Mouse (Mus musculus): Measurements from ENCODE around the gene Cxcr4.
A peak's percentile ranks its signal among the peaks of the same experiment; 100 is the strongest.
"Not testable (repeated sequence)": the region's sequence is repeated elsewhere in the genome, so short reads cannot be mapped to it uniquely, and the experiment has no call there.

The Cxcr4 gene

DNA sequence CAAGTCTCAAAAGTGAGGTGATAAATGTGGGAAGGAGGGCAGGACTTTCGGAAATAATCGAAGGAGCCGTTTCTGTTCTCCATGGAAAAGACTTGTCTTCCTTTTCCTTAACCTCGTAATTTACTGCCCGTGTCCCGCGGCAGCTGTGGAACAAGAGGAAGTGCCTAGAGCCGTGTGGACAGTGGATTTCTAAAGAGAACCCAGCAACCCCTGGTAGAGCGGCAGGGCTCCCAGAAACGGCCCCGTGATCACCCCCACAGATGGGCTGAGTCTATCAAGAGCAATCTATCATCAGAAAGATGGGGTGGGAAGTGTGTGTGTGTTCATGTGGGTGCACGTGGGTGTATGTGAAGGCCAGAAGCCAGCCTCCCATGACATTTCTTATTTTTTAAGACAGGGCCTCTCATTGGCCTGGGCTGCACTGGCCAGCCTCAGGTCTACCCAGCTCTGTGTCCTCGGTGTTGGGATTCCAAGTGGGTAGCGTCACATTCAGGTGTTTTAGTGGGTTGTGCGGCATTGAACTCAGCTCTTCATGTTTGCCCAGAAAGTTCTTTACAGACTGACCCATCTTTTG is 5.2 kb upstream of the Cxcr4 start:
- DNase-seq: no peak

DNA sequence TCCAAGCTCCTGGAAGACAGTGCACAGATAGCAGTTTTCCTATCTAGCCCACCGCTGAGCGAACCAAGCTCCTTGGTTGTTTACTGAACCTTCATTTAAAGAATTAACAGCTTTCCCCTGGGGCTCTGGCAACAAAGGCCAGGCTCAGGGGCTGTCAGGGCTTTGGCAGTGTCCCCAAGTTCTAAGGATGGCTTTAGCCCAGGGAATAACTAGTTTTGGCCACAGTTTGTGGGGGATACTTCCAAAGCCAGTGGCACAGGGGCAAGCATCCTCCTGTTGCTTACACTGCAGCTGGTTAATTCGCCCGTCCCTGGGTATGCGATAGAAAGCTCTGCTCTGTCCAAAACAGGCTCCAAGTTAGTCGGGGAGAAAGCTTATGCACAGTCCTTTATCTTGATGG is 3.4 kb upstream of the Cxcr4 start:
- no peak for DNase-seq

- DNase-seq: no peak
These were observed 3.0 kb upstream of the Cxcr4 start for GRCm38 (mm10) chr1:128595105-128595420.

DNA sequence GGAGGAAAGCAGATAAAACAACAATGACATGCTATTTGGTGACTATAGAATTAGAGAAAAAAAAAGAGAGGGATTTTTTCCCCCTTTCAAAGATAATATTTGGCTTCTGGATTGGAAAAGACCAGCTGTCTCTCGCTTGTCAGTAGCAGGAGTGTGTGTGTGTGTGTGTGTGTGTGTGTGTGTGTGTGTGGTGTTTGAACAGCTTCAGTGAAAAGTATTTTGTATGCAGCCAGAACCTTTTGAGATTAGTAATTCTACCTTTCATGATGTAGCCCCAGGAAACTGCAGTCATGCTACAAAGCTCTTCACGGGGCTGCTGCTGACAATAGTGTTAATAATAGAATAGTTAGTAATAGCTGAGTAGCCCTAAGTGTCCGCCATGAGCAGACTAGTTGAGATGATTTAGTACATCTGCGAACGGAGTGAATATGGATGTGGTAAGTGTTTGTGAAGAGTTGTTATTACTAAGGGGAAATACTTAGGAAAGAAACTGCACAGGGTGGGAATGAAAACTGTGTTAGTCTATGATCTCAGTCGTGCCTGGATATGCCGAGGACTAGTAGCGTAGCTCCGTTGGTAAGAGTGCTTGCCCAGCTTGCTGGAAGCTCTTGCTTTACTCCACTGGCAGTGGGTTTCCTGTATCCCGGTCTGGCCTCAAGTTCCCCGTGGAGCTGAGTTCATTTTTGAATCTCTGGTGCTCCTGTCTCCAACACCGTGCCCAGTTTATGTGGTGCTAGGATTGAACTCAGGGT is 2.4 kb upstream of the Cxcr4 start:
- DNase-seq: no peak

DNA sequence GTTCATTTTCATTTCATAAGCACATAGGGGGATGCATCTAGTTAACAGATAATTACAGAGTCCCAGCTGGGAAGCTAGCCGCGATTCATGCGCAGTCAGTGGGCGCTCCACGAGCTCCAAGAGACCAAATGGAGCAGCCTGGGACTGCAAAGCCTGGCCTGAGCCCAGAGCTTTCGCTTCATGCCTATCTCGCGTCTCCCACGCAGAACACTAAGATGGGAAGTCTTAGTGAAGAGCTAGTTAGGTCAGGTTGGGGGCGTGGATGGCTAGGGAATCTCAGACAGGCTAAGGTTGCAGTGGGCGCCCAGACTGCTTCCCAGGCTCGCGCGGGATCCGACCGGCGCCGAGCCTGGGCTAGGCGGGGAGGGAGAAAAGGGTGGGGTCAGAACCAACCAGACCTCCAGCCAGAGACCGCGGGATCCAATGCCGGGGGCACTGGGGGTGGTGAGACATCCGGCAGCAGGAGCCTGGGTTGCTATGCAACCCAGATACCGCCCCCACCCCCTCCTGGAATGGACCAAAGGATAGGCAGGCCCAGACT is 938 bp upstream of the Cxcr4 start:
- peak; percentile 66 to 67 for DNase-seq

- no peak for DNase-seq
These were observed 327 bp downstream of the Cxcr4 start for GRCm38 (mm10) chr1:128591721-128592210.

- peak; percentile 94 for DNase-seq
These were observed 1.0 kb downstream of the Cxcr4 start for GRCm38 (mm10) chr1:128590816-128591720.

DNA sequence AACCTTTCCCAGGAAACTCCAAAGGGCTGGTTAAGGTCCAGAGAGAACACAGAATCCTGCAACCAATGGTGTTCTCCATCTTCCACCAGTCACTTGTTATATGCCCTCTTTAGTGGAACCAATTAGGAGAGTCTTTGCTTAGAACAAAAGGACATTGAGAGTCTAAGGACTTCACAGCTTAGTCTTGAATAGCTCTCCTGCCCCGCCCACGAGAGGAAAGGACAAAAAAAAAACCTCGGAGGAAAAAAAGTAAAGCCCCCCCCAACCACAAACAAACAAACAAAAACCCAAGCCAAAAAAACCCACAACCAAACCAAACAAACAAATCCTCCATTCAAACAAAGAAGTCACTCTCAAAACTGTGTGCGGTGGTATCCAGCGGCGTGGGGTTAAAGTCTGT is 2.1 kb downstream of the Cxcr4 start:
- no peak for DNase-seq

DNA sequence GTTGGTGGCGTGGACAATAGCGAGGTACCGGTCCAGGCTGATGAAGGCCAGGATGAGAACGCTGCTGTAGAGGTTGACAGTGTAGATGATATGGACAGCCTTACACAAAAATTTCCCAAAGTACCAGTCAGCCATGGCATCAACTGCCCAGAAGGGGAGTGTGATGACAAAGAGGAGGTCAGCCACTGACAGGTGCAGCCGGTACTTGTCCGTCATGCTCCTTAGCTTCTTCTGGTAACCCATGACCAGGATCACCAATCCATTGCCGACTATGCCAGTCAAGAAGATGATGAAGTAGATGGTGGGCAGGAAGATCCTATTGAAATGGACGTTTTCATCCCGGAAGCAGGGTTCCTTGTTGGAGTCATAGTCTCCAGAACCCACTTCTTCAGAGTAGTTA is 2.6 kb downstream of the Cxcr4 start:
- DNase-seq: no peak

DNA sequence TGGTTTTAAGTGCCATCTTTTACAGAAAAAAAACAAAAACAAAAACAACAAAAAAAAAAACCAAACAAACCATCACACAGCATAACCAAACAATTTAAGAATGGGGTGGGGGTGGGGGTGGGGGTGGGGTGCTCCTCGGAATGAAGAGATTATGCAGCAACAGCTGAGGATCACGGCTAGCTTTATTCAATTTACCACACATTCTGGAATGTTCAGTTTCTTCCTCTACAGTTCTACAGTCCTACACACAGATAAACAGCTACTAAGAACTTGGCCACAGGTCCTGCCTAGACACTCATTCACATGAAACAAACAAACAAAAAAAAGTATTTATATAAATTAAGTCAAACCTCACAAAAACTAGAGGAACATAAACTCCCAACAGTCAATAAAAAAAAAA is 3.8 kb downstream of the Cxcr4 start:
- DNase-seq: no peak

GRCm38 (mm10) chr1:128586928-128587780 is 4.9 kb downstream of the Cxcr4 start:
- DNase-seq: no peak

DNA sequence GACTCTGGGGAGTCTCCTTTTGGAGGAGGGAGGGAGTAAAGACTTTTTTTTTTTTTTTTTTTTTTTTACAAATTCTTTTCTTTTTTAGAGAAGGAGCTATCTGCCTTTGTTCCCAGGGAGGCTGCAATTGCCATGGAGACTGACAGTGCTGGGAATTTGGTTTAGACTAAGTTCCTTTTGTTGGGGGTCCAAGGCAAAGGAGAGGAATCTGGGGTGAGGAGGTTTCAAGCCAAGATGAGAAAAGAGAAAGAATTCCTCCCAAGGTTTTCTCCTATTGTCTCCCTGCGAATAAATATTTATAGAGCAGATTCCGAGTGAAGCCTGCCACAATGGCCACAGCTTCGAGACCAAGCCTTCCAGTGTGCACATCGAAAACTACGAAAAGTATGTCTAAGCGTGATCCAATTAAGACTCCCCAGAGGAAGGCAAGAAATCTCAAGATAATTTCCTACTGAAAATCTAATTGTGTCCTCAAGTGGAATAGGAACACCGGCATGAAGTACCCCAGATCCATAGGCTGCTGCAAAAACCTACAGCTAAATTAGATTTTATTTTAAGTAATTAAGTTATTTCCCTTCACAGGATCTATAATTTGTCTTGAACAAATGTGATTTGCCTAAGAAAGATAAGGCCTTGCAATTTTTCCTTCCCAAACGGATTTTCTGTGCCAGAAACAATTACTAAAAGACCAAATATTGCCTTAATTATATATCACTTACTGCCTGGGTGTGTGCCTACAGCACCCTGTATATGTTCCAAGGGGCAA is 5.7 kb downstream of the Cxcr4 start:
- no peak for DNase-seq

GRCm38 (mm10) chr1:128585396-128586161 is 6.5 kb downstream of the Cxcr4 start:
- no peak for DNase-seq

DNA sequence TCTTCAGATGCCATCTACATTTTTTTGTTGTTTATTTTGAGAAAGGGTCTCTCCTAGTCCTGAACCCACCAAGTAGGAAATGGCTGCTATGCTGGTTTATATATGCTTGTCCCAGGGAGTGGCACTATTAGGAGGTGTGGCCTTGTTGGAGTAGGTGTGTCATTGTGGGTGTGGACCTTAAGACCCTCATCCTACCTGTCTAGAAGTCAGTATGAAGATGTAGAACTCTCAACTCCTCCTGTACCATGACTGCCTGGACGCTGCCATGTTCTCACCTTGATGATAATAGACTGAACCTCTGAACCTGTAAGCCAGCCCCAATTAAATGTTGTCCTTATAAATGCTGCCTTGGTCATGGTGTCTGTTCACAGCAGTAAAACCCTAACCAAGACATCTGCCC is 7.4 kb downstream of the Cxcr4 start:
- not testable (repeated sequence) for DNase-seq

- peak; percentile 51 to 58 for DNase-seq
These were observed 8.7 kb downstream of the Cxcr4 start for GRCm38 (mm10) chr1:128583279-128583872.

DNA sequence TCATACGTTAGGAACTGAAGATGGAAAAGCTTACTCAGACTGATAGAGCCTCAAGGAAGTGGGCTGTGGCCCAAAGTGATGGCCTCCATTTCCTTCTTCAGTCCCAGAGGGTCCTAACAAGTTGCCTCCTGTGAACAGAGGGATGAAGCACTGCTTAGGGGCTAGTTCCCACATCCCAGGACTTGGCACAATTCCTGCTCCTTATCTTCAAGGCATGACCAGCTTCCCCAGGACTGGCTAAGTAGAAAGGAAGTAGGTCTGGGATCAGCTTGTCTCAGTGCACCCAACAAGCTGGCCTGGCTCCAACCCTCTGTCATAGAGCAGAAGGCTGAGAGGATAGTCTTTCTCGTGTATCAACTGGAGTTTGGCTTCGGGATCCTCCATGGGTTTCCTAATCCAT is 11.8 kb downstream of the Cxcr4 start:
- no peak for DNase-seq

DNA sequence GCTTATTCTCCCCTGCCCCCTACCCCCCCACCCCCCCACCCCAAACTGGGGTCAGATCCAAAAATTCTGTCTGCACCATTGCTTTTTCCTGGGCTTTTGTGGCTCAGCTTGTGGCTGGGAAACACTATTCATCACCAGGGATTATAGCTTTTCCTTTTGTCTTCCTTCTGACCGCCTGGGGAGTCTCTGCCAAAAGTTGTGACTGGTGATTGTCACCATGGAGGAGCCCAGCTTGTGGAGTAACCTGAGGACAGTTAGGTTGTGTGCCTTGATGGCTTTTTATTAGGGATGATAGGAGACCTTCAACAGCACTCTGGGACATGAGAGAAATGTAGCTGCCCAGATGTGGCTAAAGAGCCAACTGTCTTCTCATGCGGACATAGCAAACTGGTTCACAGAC is 13.6 kb downstream of the Cxcr4 start:
- no peak for DNase-seq

DNA sequence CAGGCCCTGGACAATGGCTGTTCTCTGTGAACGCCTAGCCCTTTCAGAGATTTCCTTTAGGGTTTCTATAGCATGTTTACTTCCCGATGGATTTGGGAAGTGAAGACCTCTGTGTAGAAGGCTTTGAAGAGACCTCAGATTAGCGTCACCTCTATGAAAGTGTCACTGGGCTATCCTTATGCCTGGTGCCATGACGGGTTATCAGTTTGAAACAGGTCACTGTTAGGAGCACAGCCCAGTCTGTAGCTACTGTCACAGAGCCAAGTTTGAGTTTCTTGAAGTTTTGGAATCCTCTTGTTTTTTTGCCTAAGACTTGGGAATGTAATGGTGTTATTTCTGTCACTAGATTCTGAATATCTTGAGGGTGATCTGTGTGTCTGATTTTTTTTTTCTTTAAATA is 17.0 kb downstream of the Cxcr4 start:
- no peak for DNase-seq

GRCm38 (mm10) chr1:128571033-128571432 is 21.1 kb downstream of the Cxcr4 start:
- DNase-seq: no peak

DNA sequence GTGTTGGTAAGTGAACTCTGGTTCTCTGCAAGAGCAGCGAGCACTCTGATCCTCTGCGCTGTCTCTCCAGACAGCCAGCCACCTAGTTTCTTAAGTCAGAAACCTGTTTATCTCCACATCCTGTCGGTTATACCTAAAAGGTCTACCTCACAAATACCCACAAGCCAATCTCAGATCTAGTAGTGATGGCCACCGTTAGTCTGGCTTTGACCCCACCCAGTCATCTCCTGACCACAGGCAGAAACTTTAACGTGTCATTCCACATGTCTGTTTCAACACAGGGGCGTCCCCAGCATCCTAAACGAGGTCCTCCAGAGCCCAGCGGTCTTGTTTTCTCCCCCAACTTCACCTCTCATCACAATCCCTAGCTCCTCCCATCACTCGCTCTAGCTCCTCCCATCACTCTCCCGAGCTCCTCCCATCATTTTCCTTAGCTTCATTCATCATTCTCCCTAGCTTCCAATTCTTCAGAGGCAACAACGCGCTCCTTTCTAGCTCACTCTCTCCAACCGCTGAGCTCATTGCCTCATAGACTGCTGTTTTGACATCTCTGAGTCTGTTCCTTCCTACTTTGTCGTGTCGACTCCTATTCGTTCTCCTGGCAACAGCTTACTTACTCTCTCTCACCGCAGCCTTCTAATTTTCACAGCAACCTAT is 22.0 kb downstream of the Cxcr4 start:
- no peak for DNase-seq

Data from B cell, adult 2 months (primary cell).